In genomic region chr4:59818498-59818897, GRCm38 (mm10) we compare ENCODE assay signal across 11 mouse cellular contexts. TPM values are rescaled to one million over a fixed set of nuclear protein-coding genes. Genes with fewer than 3 reads are reported as not detected.
A peak's percentile ranks its signal among the peaks of the same experiment; 100 is the strongest.
DNase-seq lines count a peak whose midpoint lies in the region; ATAC-seq lines count a peak whose summit lies in the region.
"Had no signal": no experiment of that assay in that cellular context is flagged by ENCODE, and none has a peak within 500 bp of the region (broad histone marks: within the 10 kb centered on the region; RNA-seq: fewer than 3 reads in every experiment).

No protein-coding gene starts in this region.

- no peak overlapping the region for H3K4me3 ChIP-seq in kidney, embryonic 16.5 days (ENCODE audit: low read length)
- H3K4me3 ChIP-seq in neural tube, embryonic 11.5 days (ENCODE audit: low read depth, low read length): no peak overlapping the region
- H3K4me3 ChIP-seq in neural tube, embryonic 13.5 days: no peak overlapping the region
- H3K4me3 ChIP-seq: embryonic facial prominence, embryonic 15.5 days had no signal

- no peak overlapping the region for H3K4me2 ChIP-seq in kidney, embryonic 16.5 days (replicated peaks; ENCODE audit: low read depth, low read length)
- no peak overlapping the region for H3K4me2 ChIP-seq in neural tube, embryonic 11.5 days (ENCODE audit: low read depth)
- no peak overlapping the region for H3K4me2 ChIP-seq in neural tube, embryonic 13.5 days
- H3K4me2 ChIP-seq: embryonic facial prominence, embryonic 15.5 days had no signal

- H3K36me3 ChIP-seq in kidney, embryonic 16.5 days (ENCODE audit: insufficient read depth, low read length): no peaks in the 10 kb centered on the region
- no peaks in the 10 kb centered on the region for H3K36me3 ChIP-seq in neural tube, embryonic 11.5 days (ENCODE audit: control insufficient read depth, insufficient read depth, low read length)
- no peaks in the 10 kb centered on the region for H3K36me3 ChIP-seq in neural tube, embryonic 13.5 days

- WGBS in kidney, embryonic 16.5 days: 81% methylated on average over 10 of the region's 10 CpGs
- WGBS in neural tube, embryonic 11.5 days: 82% methylated on average over 10 of the region's 10 CpGs
- 76% methylated on average over 10 of the region's 10 CpGs for WGBS in neural tube, embryonic 13.5 days

- H3K4me1 ChIP-seq in kidney, embryonic 16.5 days (ENCODE audit: insufficient read depth, low read length): peaks cover 19% of the 10 kb centered on the region
- peaks cover 8% of the 10 kb centered on the region; the same call in 1 of the 2 replicates for H3K4me1 ChIP-seq in neural tube, embryonic 11.5 days (ENCODE audit: control insufficient read depth, insufficient read depth, low read length)
- peaks cover 44% of the 10 kb centered on the region for H3K4me1 ChIP-seq in neural tube, embryonic 13.5 days (replicated peaks)

- peak; percentile 34 for DNase-seq in cerebellum, adult 11-12 months
- DNase-seq in cerebellum, adult 9-11 months: no peak
- no peak for DNase-seq in kidney, adult 18-20 months
- DNase-seq in neural tube, embryonic 11.5 days (ENCODE audit: low spot score): no peak
- no peak for DNase-seq in neural tube, embryonic 10.5 days (ENCODE audit: extremely low spot score, low spot score)
- DNase-seq in Muller cell, postnatal 12 days (ENCODE audit: inconsistent ontology term): no peak
- DNase-seq: adrenal gland, adult 8-10 months had no signal

- H3K9ac ChIP-seq in kidney, embryonic 16.5 days (replicated peaks; ENCODE audit: low read length): no peak overlapping the region
- H3K9ac ChIP-seq in neural tube, embryonic 11.5 days (ENCODE audit: low read length): no peak overlapping the region
- no peak overlapping the region for H3K9ac ChIP-seq in neural tube, embryonic 13.5 days
- H3K9ac ChIP-seq: embryonic facial prominence, embryonic 15.5 days had no signal

- no peaks in the 10 kb centered on the region for H3K27me3 ChIP-seq in kidney, embryonic 16.5 days (ENCODE audit: insufficient read depth, low read length)
- no peaks in the 10 kb centered on the region for H3K27me3 ChIP-seq in neural tube, embryonic 11.5 days (ENCODE audit: control insufficient read depth, insufficient read depth, low read length)
- H3K27me3 ChIP-seq in neural tube, embryonic 13.5 days: no peaks in the 10 kb centered on the region
- H3K27me3 ChIP-seq: embryonic facial prominence, embryonic 15.5 days had no signal

- ATAC-seq in kidney, embryonic 16.5 days (ENCODE audit: low FRiP score, low TSS enrichment): 0 out of 2 replicates have a peak, but pooled peaks have one; percentile 5
- no peak for ATAC-seq in neural tube, embryonic 11.5 days (ENCODE audit: insufficient read depth, low FRiP score, low TSS enrichment)
- no peak for ATAC-seq in neural tube, embryonic 13.5 days (ENCODE audit: low read depth)

- peak overlapping the region; percentile 56 for H3K27ac ChIP-seq in kidney, embryonic 16.5 days (ENCODE audit: low read length)
- H3K27ac ChIP-seq in neural tube, embryonic 11.5 days (ENCODE audit: low read depth, low read length): 0 out of 2 replicates have a peak overlapping the region, but pooled peaks have one; percentile 39
- peak overlapping the region; percentile 78 for H3K27ac ChIP-seq in neural tube, embryonic 13.5 days (replicated peaks)

- H3K9me3 ChIP-seq in kidney, embryonic 16.5 days (ENCODE audit: low read length): no peaks in the 10 kb centered on the region
- H3K9me3 ChIP-seq in neural tube, embryonic 11.5 days (ENCODE audit: control insufficient read depth, low read length): no peaks in the 10 kb centered on the region
- no peaks in the 10 kb centered on the region for H3K9me3 ChIP-seq in neural tube, embryonic 13.5 days
- H3K9me3 ChIP-seq: embryonic facial prominence, embryonic 15.5 days; G1E had no signal

RNA-seq across cellular contexts. Expression of gene Snx30, which starts 12.9 kb away (rescaled TPM):
- 6.6 and 7.3 TPM in 2 replicates for polyA plus RNA-seq in kidney, embryonic 16.5 days (2015; fragmentation: Nextera tagmentation; extraction: Ambion mirVana)
- polyA plus RNA-seq in neural tube, embryonic 11.5 days (2014; fragmentation: Nextera tagmentation; extraction: Ambion mirVana): 10.6 and 14.4 TPM in 2 replicates
- polyA plus RNA-seq in neural tube, embryonic 13.5 days (2015; fragmentation: Nextera tagmentation; extraction: Ambion mirVana): 12.9 and 14.8 TPM in 2 replicates

RNA-seq across cellular contexts. Expression of gene Inip, which starts 17.1 kb away (rescaled TPM):
- polyA plus RNA-seq in kidney, embryonic 16.5 days (2015; fragmentation: Nextera tagmentation; extraction: Ambion mirVana): 57.1 and 60.3 TPM in 2 replicates
- polyA plus RNA-seq in neural tube, embryonic 11.5 days (2014; fragmentation: Nextera tagmentation; extraction: Ambion mirVana): 90.2 and 95.9 TPM in 2 replicates
- polyA plus RNA-seq in neural tube, embryonic 13.5 days (2015; fragmentation: Nextera tagmentation; extraction: Ambion mirVana): 60.3 and 67.3 TPM in 2 replicates
